Mouse (Mus musculus) lung, adult 2 months (tissue): ENCODE data around the gene Arcn1.

Experiments used
- CTCF ChIP-seq: fragments of 200-500 bp; IDR thresholded peaks from 2 replicates; pipeline ENCODE4 v1.5.1; 2011; ENCODE audit warnings: mild to moderate bottlenecking, low read length, control low read depth; ENCODE audit not compliant: insufficient read depth
- POLR2A ChIP-seq: fragments of 200-500 bp; IDR thresholded peaks from 2 replicates; pipeline ENCODE4 v1.6.1; 2011; ENCODE audit warnings: low read depth, mild to moderate bottlenecking, control low read depth, low read length, borderline replicate concordance; ENCODE audit errors: extremely low read depth

GRCm38 (mm10) chr9:44804678-44805077 lies 37.0 kb upstream of the Arcn1 start:
- TF ChIP-seq CTCF = no peak
- TF ChIP-seq POLR2A = no peak
